Mouse (Mus musculus) liver, embryonic 14 days (tissue): ENCODE data around the gene Vmn1r63. TPM values are rescaled to one million over a fixed set of nuclear protein-coding genes. Genes with fewer than 3 reads are reported as not detected.

Experiments used
- polyA plus RNA-seq: library from polyadenylated mRNA; depleted of rRNA; stranded (reverse); fragments of >200 nt; gene quantifications from 2 replicates; pipeline ENCODE4 v1.2.3, GENCODE M21; 2012; rRNA removed

The Vmn1r63 gene
- polyA plus RNA-seq = not detected in 2 replicates

DNA sequence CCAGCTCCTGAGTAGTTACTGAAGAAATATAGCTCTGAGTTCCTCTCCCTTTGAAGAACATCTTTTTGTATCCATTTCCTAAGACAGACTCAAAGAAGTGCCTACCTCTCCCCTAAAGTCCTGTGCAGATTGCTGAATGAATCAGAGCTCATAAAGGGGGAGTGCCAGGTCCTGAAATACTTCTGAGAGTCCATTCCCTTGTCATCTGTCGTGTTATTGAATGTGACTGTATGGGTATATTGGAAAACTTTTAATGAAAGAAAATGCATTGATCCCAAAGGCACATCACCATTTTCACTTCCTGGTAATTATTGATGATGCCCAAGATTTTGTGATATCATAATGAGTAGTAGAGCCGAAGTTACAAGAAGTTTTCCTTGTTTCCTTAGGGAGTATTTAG, at the start of gene Vmn1r63:
TSS of gene Vmn1r63 (minus strand) at position 101 of the 400 bp plus-strand sequence.

Other genes starting within 250 kb of the Vmn1r63 start
- not detected in 2 replicates for gene Vmn1r61, start 192.2 kb downstream of the Vmn1r63 start, polyA plus RNA-seq
- gene Vmn1r62, start 131.8 kb downstream of the Vmn1r63 start, polyA plus RNA-seq = not detected in 2 replicates
- not detected in 2 replicates for gene Vmn1r64, start 79.1 kb upstream of the Vmn1r63 start, polyA plus RNA-seq
- not detected in 2 replicates for gene Vmn1r65, start 205.6 kb upstream of the Vmn1r63 start, polyA plus RNA-seq
- gene Nlrp4c, start 239.7 kb upstream of the Vmn1r63 start, polyA plus RNA-seq = not detected in 2 replicates